Mouse (Mus musculus) kidney, adult 2 months (tissue): ENCODE data around the gene Doc2g.

Experiments
- CTCF ChIP-seq: fragments of 200-500 bp; conservative IDR thresholded peaks from 2 replicates; pipeline ENCODE4 v1.5.1; 2011; ENCODE audit warnings: low read depth, mild to moderate bottlenecking, control low read depth, low read length, moderate library complexity, mixed read lengths; ENCODE audit not compliant: insufficient read depth, insufficient read length
- POLR2A ChIP-seq: fragments of 200-500 bp; IDR thresholded peaks from one replicate; pipeline ENCODE4 v1.6.1; 2011; ENCODE audit warnings: low read depth, low read length, control low read depth

GRCm38 (mm10) chr19:4033298-4033697 lies 30.2 kb downstream of the Doc2g start:
- TF ChIP-seq CTCF (no peak), POLR2A (no peak)
